Mouse (Mus musculus) kidney, adult 2 months (tissue): ENCODE results near the gene Hoxc11. TPM values are rescaled to one million over a fixed set of nuclear protein-coding genes. Genes with fewer than 3 reads are reported as not detected.

Experiments used
- DNase-seq: peaks from one replicate; pipeline ENCODE4 v3.0.0; 2021
- H3K27ac ChIP-seq: fragments of 200-500 bp; 2 replicates; pipeline ENCODE4 v1.5.1; 2012; ENCODE audit warnings: low read depth, low read length, control low read depth, inconsistent platforms; ENCODE audit not compliant: insufficient read depth
- H3K27me3 ChIP-seq: fragments of 200-500 bp; replicated peaks from 2 replicates; pipeline ENCODE4 v1.6.1; 2012; ENCODE audit warnings: mild to moderate bottlenecking, moderate library complexity, low read length, inconsistent platforms; ENCODE audit not compliant: control insufficient read depth, insufficient read depth
- H3K36me3 ChIP-seq: fragments of 200-500 bp; 2 replicates; pipeline ENCODE4 v1.6.1; 2012; ENCODE audit warnings: mild to moderate bottlenecking, moderate library complexity, low read length, inconsistent platforms; ENCODE audit not compliant: control insufficient read depth, insufficient read depth
- H3K4me1 ChIP-seq: fragments of 200-500 bp; 2 replicates; pipeline ENCODE4 v1.6.1; 2011; ENCODE audit warnings: low read length; ENCODE audit not compliant: control insufficient read depth, insufficient read depth
- H3K4me3 ChIP-seq: fragments of 200-500 bp; 2 replicates; pipeline ENCODE4 v1.5.1; 2011; ENCODE audit warnings: mild to moderate bottlenecking, low read depth, low read length, control low read depth; ENCODE audit not compliant: insufficient read depth
- CTCF ChIP-seq: fragments of 200-500 bp; conservative IDR thresholded peaks from 2 replicates; pipeline ENCODE4 v1.5.1; 2011; ENCODE audit warnings: low read depth, mild to moderate bottlenecking, control low read depth, low read length, moderate library complexity, mixed read lengths; ENCODE audit not compliant: insufficient read depth, insufficient read length
- POLR2A ChIP-seq: fragments of 200-500 bp; IDR thresholded peaks from one replicate; pipeline ENCODE4 v1.6.1; 2011; ENCODE audit warnings: low read depth, low read length, control low read depth
- WGBS: fragments of 180-500 bp; shearing (Covaris S2); methylation state at CpG from one replicate; pipeline ENCODE4 v1.1.7; 2018; 5-methylcytosine and 5-hydroxymethylcytosine counted together
- polyA plus RNA-seq: library from polyadenylated mRNA; depleted of rRNA; stranded (reverse); fragments of >200 nt; gene quantifications from 2 replicates; pipeline ENCODE4 v1.2.3, GENCODE M21; 2012

The Hoxc11 gene
- polyA plus RNA-seq, 1 experiment, result 0.25 TPM

DNA sequence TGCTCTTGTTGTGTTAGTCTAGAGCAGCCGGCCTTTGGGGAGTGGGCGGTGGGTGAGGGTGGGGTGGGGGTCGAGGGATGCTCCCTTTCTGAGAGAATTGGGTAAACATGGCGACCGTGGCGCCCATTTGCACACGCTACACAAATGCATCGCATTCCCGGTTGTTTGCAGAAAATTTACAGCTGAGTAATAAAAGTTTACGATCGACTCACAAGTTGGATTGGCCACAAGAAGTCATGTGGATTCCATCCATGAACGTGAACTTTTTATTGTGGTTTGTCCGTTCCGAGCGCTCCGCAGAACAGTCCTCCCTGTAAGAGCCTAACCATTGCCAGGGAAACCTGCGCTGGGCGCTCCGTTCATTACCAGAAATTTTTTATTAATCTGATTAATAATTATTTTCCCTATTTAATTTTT, 43.7 kb downstream of the Hoxc11 start, which contains the start of gene Hoxc6:
TSS of gene Hoxc6 (plus strand) at position 319 of the 417 bp plus-strand sequence.
- no peaks in the 10 kb centered on the region for H3K36me3 ChIP-seq
- WGBS, result 3% methylated on average over 19 of the region's 19 CpGs
- H3K27ac ChIP-seq, result peak within 1 kb of the TSS; percentile 95
- TF ChIP-seq CTCF, result no peak
- TF ChIP-seq POLR2A, result no peak
- peak; percentile 84 for DNase-seq
- peak within 1 kb of the TSS; percentile 78 for H3K4me3 ChIP-seq
- no peaks in the 10 kb centered on the region for H3K27me3 ChIP-seq
- H3K4me1 ChIP-seq, result peaks cover 14% of the 10 kb centered on the region

DNA sequence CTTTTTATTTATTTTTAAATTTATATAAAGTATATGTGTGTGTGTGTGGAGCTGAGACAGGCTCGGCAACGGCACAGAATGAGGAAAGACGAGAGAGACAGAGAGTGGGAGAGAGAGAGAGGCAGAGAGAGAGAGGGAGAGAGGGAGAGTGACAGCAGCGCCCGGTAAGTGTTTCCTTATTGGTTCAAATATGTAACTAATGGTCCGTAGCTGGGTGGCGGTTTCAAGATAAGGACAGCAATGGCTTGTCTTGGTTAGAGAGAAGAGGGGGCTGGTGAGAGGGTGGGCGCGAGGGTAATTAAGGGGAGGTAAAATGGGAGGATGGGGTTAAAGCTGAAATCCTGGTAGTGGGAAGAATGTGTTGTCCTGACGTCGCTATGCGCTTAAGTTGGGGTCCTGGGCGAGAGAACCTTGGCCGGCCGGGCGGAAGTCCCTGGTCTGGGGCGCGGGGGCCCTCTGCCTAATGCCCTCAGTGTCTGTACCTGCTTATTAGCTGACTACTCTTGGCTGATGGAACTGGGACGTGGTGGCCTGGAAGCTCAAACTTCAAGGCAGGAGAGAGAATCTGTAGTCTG, 44.5 kb downstream of the Hoxc11 start:
- 2% methylated on average over 19 of the region's 19 CpGs for WGBS
- Histone ChIP-seq H3K4me1 (peaks cover 18% of the 10 kb centered on the region), H3K27ac (peak overlapping the region; percentile 95), H3K36me3 (no peaks in the 10 kb centered on the region), H3K4me3 (peak overlapping the region; percentile 78), H3K27me3 (no peaks in the 10 kb centered on the region)
- no peak for TF ChIP-seq CTCF
- peak; percentile 41 for DNase-seq

DNA sequence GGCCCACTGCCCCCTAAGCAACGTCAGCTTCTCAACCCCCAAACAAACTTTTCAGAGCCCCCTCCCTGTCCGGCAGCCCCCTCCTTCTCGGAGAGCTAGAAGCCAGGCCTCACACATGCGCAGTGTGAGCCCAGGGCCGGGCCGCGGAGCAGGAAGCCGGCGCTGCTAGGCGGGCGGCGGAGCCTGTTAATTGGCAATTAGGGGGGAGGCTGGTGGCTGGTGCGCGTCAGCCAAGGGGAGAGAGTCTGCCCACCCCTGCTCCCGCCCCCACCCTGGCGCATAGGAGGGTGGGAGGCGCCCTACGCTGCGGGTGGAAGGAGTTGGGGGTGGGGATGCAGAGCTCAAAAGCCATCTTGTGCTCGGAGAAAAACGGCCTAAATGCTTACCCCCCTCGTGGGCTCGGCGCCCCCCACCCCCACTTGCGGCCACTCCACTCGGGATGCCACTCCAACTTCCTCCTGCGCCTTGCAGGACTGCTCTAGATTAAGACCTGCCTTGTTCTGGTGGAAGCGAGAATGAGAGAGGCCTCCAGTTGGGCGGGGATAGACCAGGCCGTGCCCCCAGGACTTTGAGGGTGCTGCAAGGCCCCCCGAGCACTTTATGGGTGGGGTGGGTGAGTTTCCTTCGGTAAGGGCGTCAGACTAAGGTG, 45.1 kb downstream of the Hoxc11 start:
- Histone ChIP-seq H3K4me3 (peak overlapping the region; percentile 78), H3K27me3 (no peaks in the 10 kb centered on the region), H3K36me3 (no peaks in the 10 kb centered on the region), H3K27ac (peak overlapping the region; percentile 95), H3K4me1 (peaks cover 18% of the 10 kb centered on the region)
- TF ChIP-seq POLR2A (no peak), CTCF (no peak)
- DNase-seq, result peak; percentile 94
- 1% methylated on average over 32 of the region's 33 CpGs for WGBS

DNA sequence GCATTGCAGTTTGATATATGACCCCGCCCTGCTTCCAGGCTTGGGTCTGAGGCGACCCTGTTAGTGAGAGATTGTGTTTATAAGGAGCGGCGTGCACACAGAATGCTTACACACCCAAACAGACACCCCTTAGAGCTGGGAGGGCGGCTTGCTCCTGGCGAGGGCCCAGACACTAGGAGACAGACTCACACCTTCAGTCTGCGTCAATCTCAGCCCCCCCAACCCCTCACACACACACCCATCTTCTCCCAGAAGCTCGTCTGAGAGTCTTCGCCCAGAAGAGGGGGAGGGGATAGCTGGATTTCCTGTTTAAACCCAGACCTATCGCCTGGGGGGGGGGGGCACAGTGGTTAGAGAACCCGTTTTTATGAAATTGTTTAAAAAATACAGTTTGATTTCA, 45.7 kb downstream of the Hoxc11 start:
- peak; percentile 42 for DNase-seq
- H3K27ac ChIP-seq, result peak overlapping the region; percentile 89
- WGBS, result 24% methylated on average over 11 of the region's 11 CpGs
- no peaks in the 10 kb centered on the region for H3K36me3 ChIP-seq
- no peaks in the 10 kb centered on the region for H3K27me3 ChIP-seq
- H3K4me1 ChIP-seq, result peaks cover 18% of the 10 kb centered on the region
- peak overlapping the region; percentile 78 for H3K4me3 ChIP-seq
- TF ChIP-seq POLR2A, result no peak
- no peak for TF ChIP-seq CTCF

DNA sequence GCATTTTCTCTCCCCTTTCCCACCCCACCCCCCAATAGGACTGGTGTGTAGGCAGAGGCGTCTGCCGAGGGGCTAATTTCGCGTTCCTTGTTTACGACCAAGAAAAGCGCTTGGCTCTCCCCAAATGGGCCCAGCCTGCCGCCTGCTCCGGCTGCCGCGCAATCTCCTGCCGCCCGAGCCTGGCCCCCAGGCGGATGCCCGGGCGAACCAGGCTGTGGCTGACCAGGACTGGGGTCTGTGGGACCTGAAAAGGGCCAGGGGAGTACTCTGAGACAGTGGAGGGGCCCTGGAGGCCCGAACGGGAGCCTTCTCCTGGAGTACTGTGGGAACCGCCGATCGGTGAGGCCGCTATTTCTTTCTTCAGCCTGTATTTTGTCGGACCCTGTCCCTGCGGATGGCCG, 46.3 kb downstream of the Hoxc11 start:
- DNase-seq, result peak; percentile 29
- no peaks in the 10 kb centered on the region for H3K27me3 ChIP-seq
- H3K36me3 ChIP-seq, result no peaks in the 10 kb centered on the region
- H3K4me1 ChIP-seq, result peaks cover 21% of the 10 kb centered on the region
- TF ChIP-seq CTCF (no peak), POLR2A (no peak)
- H3K4me3 ChIP-seq, result peak overlapping the region; percentile 78
- 22% methylated on average over 24 of the region's 24 CpGs for WGBS
- H3K27ac ChIP-seq, result peak overlapping the region; percentile 81

DNA sequence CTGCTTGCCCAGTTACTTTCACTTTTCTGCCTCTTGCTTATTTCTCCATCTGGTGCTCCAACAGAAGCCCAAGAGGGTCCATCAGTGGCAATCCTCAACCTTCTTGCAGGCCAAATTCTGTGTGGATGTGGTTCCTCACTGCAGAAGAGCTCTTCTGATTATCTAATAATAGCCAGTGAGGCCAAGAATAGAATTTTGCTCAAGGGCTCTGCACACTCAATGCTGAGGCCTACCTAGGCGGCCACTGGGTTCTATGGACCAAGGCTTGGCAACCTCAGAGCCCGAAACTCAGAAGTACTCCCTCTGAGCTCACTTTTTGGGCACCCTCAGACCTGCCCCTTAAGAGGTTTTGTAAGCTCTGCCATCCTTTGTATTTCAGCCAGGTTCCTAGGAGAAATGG, 47.1 kb downstream of the Hoxc11 start:
- no peaks in the 10 kb centered on the region for H3K27me3 ChIP-seq
- H3K4me1 ChIP-seq, result peaks cover 21% of the 10 kb centered on the region
- H3K27ac ChIP-seq, result peak overlapping the region; percentile 81
- H3K36me3 ChIP-seq, result no peaks in the 10 kb centered on the region
- TF ChIP-seq POLR2A (no peak), CTCF (no peak)
- H3K4me3 ChIP-seq, result peak overlapping the region; percentile 78
- 60% methylated on average over 2 of the region's 2 CpGs for WGBS
- DNase-seq, result peak; percentile 16

DNA sequence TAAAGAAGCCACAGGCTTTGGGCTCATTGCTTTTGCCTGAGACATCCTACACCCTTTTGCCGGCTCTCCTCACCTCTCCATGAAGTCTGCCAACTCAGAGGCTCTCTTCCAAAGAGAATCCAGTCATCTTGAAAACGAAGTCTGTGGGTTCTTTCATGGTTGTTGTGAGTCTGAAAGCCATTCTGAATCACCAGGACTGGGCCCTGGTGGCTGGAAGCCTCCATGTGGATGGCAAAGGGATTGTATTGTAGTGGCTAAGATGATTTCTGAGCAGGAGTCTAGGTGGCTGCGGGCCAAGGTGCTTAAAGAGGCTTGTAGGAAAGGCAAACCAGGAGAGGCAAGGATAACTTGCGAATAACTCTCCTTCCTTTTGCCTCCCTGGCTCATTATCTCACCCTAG, 47.9 kb downstream of the Hoxc11 start:
- peak overlapping the region; percentile 60; the same call in 1 of the 2 replicates for H3K27ac ChIP-seq
- DNase-seq, result peak; percentile 53
- no peaks in the 10 kb centered on the region for H3K27me3 ChIP-seq
- H3K4me1 ChIP-seq, result peaks cover 21% of the 10 kb centered on the region
- no peak overlapping the region for H3K4me3 ChIP-seq
- no peak for TF ChIP-seq CTCF
- no peaks in the 10 kb centered on the region for H3K36me3 ChIP-seq
- WGBS, result 32% methylated on average over 4 of the region's 4 CpGs

DNA sequence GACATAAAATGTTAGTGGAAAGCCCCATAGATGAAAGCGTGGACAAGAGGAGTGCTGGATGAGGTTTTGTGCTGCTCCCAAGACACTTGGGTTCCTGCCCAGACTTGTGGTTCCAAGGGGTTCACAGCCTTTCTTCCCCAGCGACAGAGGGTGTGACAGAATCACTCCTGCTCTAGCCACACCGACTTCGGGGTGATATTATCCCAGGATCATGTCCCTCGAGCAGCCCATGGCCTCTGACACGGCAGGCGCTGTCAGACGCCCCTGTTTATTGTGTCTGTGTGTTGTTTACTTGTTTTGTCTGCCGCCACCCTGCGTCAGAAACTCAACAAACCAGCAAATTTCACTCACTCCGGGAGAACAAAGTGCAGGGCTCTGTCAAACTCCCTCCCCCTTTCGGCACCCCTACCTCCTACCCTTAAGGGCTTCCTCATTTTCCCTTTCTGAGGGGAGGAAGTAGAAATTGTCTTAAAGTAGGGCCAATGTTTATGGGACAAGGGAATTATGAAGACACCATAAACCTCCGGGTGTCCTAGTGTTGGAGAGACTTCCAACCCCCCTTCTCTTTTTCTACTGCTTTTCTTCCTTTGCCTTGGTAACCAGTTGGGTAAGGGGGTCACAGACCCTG, 48.7 kb downstream of the Hoxc11 start:
- Histone ChIP-seq H3K4me1 (peaks cover 21% of the 10 kb centered on the region), H3K36me3 (no peaks in the 10 kb centered on the region), H3K4me3 (no peak overlapping the region; the same call in 1 of the 2 replicates), H3K27ac (peak overlapping the region; percentile 60), H3K27me3 (no peaks in the 10 kb centered on the region)
- TF ChIP-seq CTCF, result no peak
- no peak for TF ChIP-seq POLR2A
- no peak for DNase-seq
- 36% methylated on average over 13 of the region's 13 CpGs for WGBS
